Mouse (Mus musculus) kidney, postnatal 0 days (tissue): ENCODE results near the gene Gm8857. TPM values are rescaled to one million over a fixed set of nuclear protein-coding genes. Genes with fewer than 3 reads are reported as not detected.
"Not testable (repeated sequence)": the region's sequence is repeated elsewhere in the genome, so short reads cannot be mapped to it uniquely, and the experiment has no call there.

ENCODE experiments used
- ATAC-seq: fragments of 200-750 bp; cut with Nextera tagmentation; replicated peaks from 2 replicates; pipeline ENCODE4 v1.8.0; 2017; ENCODE audit warnings: low read depth, moderate number of reproducible peaks, moderate TSS enrichment, moderate library complexity; ENCODE audit not compliant: low FRiP score
- DNase-seq: peaks from one replicate; pipeline ENCODE4 v3.0.0-alpha.2; 2016; ENCODE audit warnings: low spot score
- H3K27ac ChIP-seq: fragments of 300-500 bp; sonication (generic); 2 replicates; pipeline ENCODE4 v1.5.1; 2014; ENCODE audit warnings: mild to moderate bottlenecking
- H3K27me3 ChIP-seq: fragments of 300-500 bp; sonication (generic); 2 replicates; pipeline ENCODE4 v1.6.1; 2014; ENCODE audit warnings: low read length, mixed read lengths; ENCODE audit not compliant: insufficient read depth
- H3K36me3 ChIP-seq: fragments of 300-500 bp; sonication (generic); 2 replicates; pipeline ENCODE4 v1.6.1; 2014; ENCODE audit warnings: low read length, mixed read lengths; ENCODE audit not compliant: insufficient read depth
- H3K4me1 ChIP-seq: fragments of 300-500 bp; sonication (generic); replicated peaks from 2 replicates; pipeline ENCODE4 v1.6.1; 2014; ENCODE audit warnings: antibody characterized with exemption, low read length, mixed read lengths; ENCODE audit not compliant: insufficient read depth
- H3K4me2 ChIP-seq: fragments of 300-500 bp; sonication (generic); 2 replicates; pipeline ENCODE4 v1.6.1; 2014; ENCODE audit warnings: mild to moderate bottlenecking, low read length, moderate library complexity, mixed read lengths
- H3K4me3 ChIP-seq: fragments of 300-500 bp; sonication (generic); replicated peaks from 2 replicates; pipeline ENCODE4 v1.5.1; 2014; ENCODE audit warnings: low read depth, low read length
- H3K9ac ChIP-seq: fragments of 300-500 bp; sonication (generic); 2 replicates; pipeline ENCODE4 v1.6.1; 2014; ENCODE audit warnings: low read depth, low read length
- H3K9me3 ChIP-seq: fragments of 300-500 bp; sonication (generic); replicated peaks from 2 replicates; pipeline ENCODE4 v1.6.1; 2016; ENCODE audit warnings: low read length, inconsistent platforms, mixed read lengths
- WGBS: fragments of 180-500 bp; shearing (Covaris S2); extraction: QIAGEN DNeasy Blood & Tissue Kit; methylation state at CpG from one replicate; pipeline ENCODE4 v1.1.7; 2014; 5-methylcytosine and 5-hydroxymethylcytosine counted together
- polyA plus RNA-seq: library from polyadenylated mRNA; unstranded; fragments of >200 nt; fragmentation: Nextera tagmentation; extraction: Ambion mirVana; gene quantifications from 2 replicates; pipeline ENCODE4 v1.2.1, GENCODE M21; 2015

Gene Gm8857
- polyA plus RNA-seq, result not detected in 2 replicates

DNA sequence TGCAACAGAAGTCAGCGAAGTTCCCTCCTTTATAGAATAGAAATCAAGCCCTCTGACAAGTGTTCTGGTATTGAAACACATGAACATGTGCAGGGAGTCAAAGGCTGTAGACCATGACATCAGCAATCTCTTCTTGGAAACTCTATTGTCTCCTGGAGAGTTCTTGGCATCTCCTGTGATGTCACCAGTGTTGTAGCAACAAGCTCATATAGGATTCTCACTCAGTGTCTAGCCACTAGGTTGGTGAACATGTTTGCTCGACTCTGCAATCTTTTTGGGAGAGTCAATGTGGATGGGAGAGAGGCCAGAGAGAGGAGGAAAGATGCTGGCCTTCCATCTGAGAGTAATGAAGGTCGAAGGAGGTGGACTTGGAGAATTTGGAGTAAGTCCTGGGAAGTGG, at the start of gene Gm8857, which contains the start of gene Gm8871:
Gene Gm8857 (plus strand): TSS at position 303 of the 400 bp plus-strand sequence.
Gene Gm8871 (plus strand): TSS at position 301 of the 400 bp plus-strand sequence.
- H3K36me3 ChIP-seq, H3K4me1 ChIP-seq, H3K4me2 ChIP-seq, H3K9me3 ChIP-seq, H3K27ac ChIP-seq, H3K9ac ChIP-seq, H3K4me3 ChIP-seq, ATAC-seq, DNase-seq, H3K27me3 ChIP-seq: not testable (repeated sequence)
- WGBS, result 53% methylated on average over 2 of the region's 3 CpGs

DNA sequence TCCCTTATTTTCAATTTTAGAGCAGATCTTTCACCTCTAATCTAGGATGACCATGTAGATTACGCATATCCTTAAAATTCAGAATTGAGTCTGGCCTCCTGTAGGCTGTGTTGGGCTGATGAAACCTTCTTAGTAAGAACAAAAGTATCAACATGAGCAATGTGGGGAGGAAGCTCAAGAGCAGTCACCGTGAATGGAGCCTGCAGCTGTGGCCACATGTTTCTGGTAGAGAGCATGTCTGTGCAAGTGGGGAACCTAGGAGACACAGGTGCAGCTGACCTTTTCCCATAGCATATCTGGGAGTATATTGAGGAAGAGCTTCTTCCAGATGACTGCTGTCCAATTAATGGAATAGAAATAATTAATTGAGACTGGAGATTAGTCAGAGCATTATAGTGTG, 5.9 kb downstream of the Gm8857 start:
- not testable (repeated sequence) for H3K9ac ChIP-seq, H3K4me2 ChIP-seq, ATAC-seq, H3K27me3 ChIP-seq, H3K36me3 ChIP-seq, H3K27ac ChIP-seq, H3K4me3 ChIP-seq, H3K9me3 ChIP-seq, H3K4me1 ChIP-seq, DNase-seq
- 95% methylated on average over 2 of the region's 2 CpGs for WGBS

- H3K27ac ChIP-seq, H3K4me3 ChIP-seq, H3K4me2 ChIP-seq, DNase-seq, H3K4me1 ChIP-seq, H3K36me3 ChIP-seq, H3K9ac ChIP-seq, ATAC-seq, H3K9me3 ChIP-seq, H3K27me3 ChIP-seq: not testable (repeated sequence)
- 89% methylated on average over 5 of the region's 8 CpGs for WGBS
These were observed 10.4 kb downstream of the Gm8857 start for GRCm38 (mm10) chr5:10958057-10958456.

Other genes with a start within 250 kb of the Gm8857 start
- not detected in 2 replicates for gene Gm8871, start within 50 bp of the Gm8857 start, polyA plus RNA-seq
- not detected in 2 replicates for gene Gm8879, start 179.8 kb downstream of the Gm8857 start, polyA plus RNA-seq
- gene Gm5861, start 235.3 kb downstream of the Gm8857 start, polyA plus RNA-seq, result not detected in 2 replicates